Mouse (Mus musculus) heart, postnatal 0 days (tissue): ENCODE measurements around the gene Usp7. TPM values are rescaled to one million over a fixed set of nuclear protein-coding genes. Genes with fewer than 3 reads are reported as not detected.
"Not testable (repeated sequence)": the region's sequence is repeated elsewhere in the genome, so short reads cannot be mapped to it uniquely, and the experiment has no call there.

Experiments used
- ATAC-seq: fragments of 200-750 bp; cut with Nextera tagmentation; 2 replicates; pipeline ENCODE4 v1.8.0; 2017; ENCODE audit warnings: low read depth, moderate number of reproducible peaks, moderate library complexity; ENCODE audit not compliant: insufficient read depth
- DNase-seq: peaks from one replicate; pipeline ENCODE4 v3.0.0-alpha.2; 2016; ENCODE audit warnings: low spot score
- H3K27ac ChIP-seq: fragments of 300-500 bp; sonication (generic); 2 replicates; pipeline ENCODE4 v1.5.1; 2014; ENCODE audit warnings: low read depth, mild to moderate bottlenecking
- H3K27me3 ChIP-seq: fragments of 300-500 bp; sonication (generic); 2 replicates; pipeline ENCODE4 v1.6.1; 2014; ENCODE audit warnings: low read length, mixed read lengths; ENCODE audit not compliant: control insufficient read depth, insufficient read depth
- H3K36me3 ChIP-seq: fragments of 300-500 bp; sonication (generic); replicated peaks from 2 replicates; pipeline ENCODE4 v1.6.1; 2014; ENCODE audit warnings: low read length, mixed read lengths; ENCODE audit not compliant: control insufficient read depth, insufficient read depth
- H3K4me1 ChIP-seq: fragments of 300-500 bp; sonication (generic); 2 replicates; pipeline ENCODE4 v1.6.1; 2014; ENCODE audit warnings: antibody characterized with exemption; ENCODE audit not compliant: control insufficient read depth, insufficient read depth
- H3K4me2 ChIP-seq: fragments of 300-500 bp; sonication (generic); 2 replicates; pipeline ENCODE4 v1.6.1; 2014; ENCODE audit warnings: low read depth, mild to moderate bottlenecking, low read length, moderate library complexity
- H3K4me3 ChIP-seq: fragments of 300-500 bp; sonication (generic); 2 replicates; pipeline ENCODE4 v1.5.1; 2014; ENCODE audit warnings: low read depth, low read length
- H3K9ac ChIP-seq: fragments of 300-500 bp; sonication (generic); replicated peaks from 2 replicates; pipeline ENCODE4 v1.6.1; 2014; ENCODE audit warnings: low read depth, low read length, mixed read lengths
- H3K9me3 ChIP-seq: fragments of 300-500 bp; sonication (generic); replicated peaks from 2 replicates; pipeline ENCODE4 v1.6.1; 2016; ENCODE audit warnings: low read length; ENCODE audit not compliant: control insufficient read depth
- CTCF ChIP-seq: IDR thresholded peaks from 2 replicates; pipeline ENCODE4 v1.5.1; 2016; ENCODE audit warnings: antibody characterized with exemption, control low read depth, low read depth
- EP300 ChIP-seq: IDR thresholded peaks from 2 replicates; pipeline ENCODE4 v1.6.1; 2016; ENCODE audit warnings: antibody characterized with exemption, low read depth
- WGBS: fragments of 180-500 bp; shearing (Covaris S2); extraction: QIAGEN DNeasy Blood & Tissue Kit; methylation state at CpG from one replicate; pipeline ENCODE4 v1.1.7; 2014; 5-methylcytosine and 5-hydroxymethylcytosine counted together
- polyA plus RNA-seq: library from polyadenylated mRNA; unstranded; fragments of >200 nt; fragmentation: Nextera tagmentation; extraction: Ambion mirVana; gene quantifications from 2 replicates; pipeline ENCODE4 v1.2.1, GENCODE M21; 2015
- total RNA-seq: library from RNA; depleted of rRNA; stranded (reverse); fragments of >200 nt; gene quantifications from 2 replicates; pipeline ENCODE4 v1.2.3, GENCODE M21; 2014; ENCODE audit warnings: low replicate concordance

Gene Usp7
- total and polyA plus RNA-seq, 2 experiments from 2014 or later: 10.0 to 33.4 TPM

GRCm38 (mm10) chr16:8733624-8734023 lies 58.5 kb downstream of the Usp7 start:
- ATAC-seq (no peak), DNase-seq (no peak)
- Histone ChIP-seq H3K27me3 (no peaks in the 10 kb centered on the region), H3K4me2 (no peak overlapping the region), H3K4me3 (no peak overlapping the region), H3K9ac (no peak overlapping the region), H3K36me3 (no peaks in the 10 kb centered on the region), H3K9me3 (no peaks in the 10 kb centered on the region), H3K4me1 (peaks cover 41% of the 10 kb centered on the region), H3K27ac (no peak overlapping the region)
- WGBS: 85% methylated on average over 4 of the region's 4 CpGs
- TF ChIP-seq EP300: no peak
- TF ChIP-seq CTCF: no peak

DNA sequence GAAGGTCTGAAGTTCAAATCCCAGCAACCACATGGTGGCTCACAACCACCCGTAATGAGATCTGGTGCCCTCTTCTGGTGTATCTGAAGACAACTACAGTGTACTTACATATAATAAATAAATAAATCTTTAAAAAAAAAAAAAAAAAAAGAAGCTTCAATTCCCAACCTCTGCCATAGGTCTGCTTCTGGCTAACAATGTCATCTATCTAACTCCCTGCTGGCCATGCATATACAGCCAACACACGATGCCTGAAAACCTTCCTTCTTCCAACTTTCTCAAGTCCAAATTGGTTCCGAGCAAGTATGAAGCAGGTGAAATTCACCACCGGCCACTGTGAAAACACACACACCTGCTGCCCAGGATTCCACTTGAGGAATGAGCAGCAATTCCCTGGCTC lies 59.7 kb downstream of the Usp7 start:
- H3K27me3 ChIP-seq, H3K4me3 ChIP-seq, DNase-seq, H3K27ac ChIP-seq, ATAC-seq, H3K9me3 ChIP-seq, H3K4me2 ChIP-seq, H3K9ac ChIP-seq, H3K36me3 ChIP-seq: not testable (repeated sequence)
- 92% methylated on average over 3 of the region's 4 CpGs for WGBS
- H3K4me1 ChIP-seq: peaks cover 40% of the 10 kb centered on the region

GRCm38 (mm10) chr16:8731630-8732029 lies 60.5 kb downstream of the Usp7 start:
- Histone ChIP-seq H3K4me2 (no peak overlapping the region), H3K4me1 (peaks cover 34% of the 10 kb centered on the region), H3K27ac (no peak overlapping the region), H3K27me3 (no peaks in the 10 kb centered on the region), H3K4me3 (no peak overlapping the region), H3K9ac (no peak overlapping the region), H3K9me3 (no peaks in the 10 kb centered on the region), H3K36me3 (no peaks in the 10 kb centered on the region)
- DNase-seq (no peak), ATAC-seq (no peak)
- TF ChIP-seq CTCF (no peak), EP300 (no peak)
- WGBS: 76% methylated on average over 7 of the region's 7 CpGs

- Histone ChIP-seq H3K27me3 (no peaks in the 10 kb centered on the region), H3K4me1 (0 out of 2 replicates have a peak, but pooled peaks cover 5% of the 10 kb centered on the region)
Observed at GRCm38 (mm10) chr16:8728111-8728748, 63.9 kb downstream of the Usp7 start.

GRCm38 (mm10) chr16:8725807-8726206 lies 66.3 kb downstream of the Usp7 start:
- no peak overlapping the region for H3K4me2 ChIP-seq
- no peak for ATAC-seq
- H3K27ac ChIP-seq: no peak overlapping the region
- DNase-seq: no peak
- no peaks in the 10 kb centered on the region for H3K9me3 ChIP-seq
- no peaks in the 10 kb centered on the region for H3K36me3 ChIP-seq
- no peak for TF ChIP-seq EP300
- no peak for TF ChIP-seq CTCF
- H3K4me1 ChIP-seq: 0 out of 2 replicates have a peak, but pooled peaks cover 5% of the 10 kb centered on the region
- no peak overlapping the region for H3K4me3 ChIP-seq
- WGBS: 89% methylated on average over 2 of the region's 2 CpGs
- H3K9ac ChIP-seq: no peak overlapping the region
- H3K27me3 ChIP-seq: no peaks in the 10 kb centered on the region

More at GRCm38 (mm10) chr16:8728111-8728748, 63.9 kb downstream of the Usp7 start:
- no peaks in the 10 kb centered on the region for H3K36me3 ChIP-seq
- no peak overlapping the region for H3K4me3 ChIP-seq
- H3K9ac ChIP-seq: no peak overlapping the region
- no peaks in the 10 kb centered on the region for H3K9me3 ChIP-seq
- H3K4me2 ChIP-seq: no peak overlapping the region
- WGBS: 84% methylated on average over 5 of the region's 5 CpGs
- H3K27ac ChIP-seq: no peak overlapping the region
- TF ChIP-seq CTCF (no peak), EP300 (no peak)
- ATAC-seq (no peak), DNase-seq (no peak)

GRCm38 (mm10) chr16:8724031-8724430 lies 68.1 kb downstream of the Usp7 start:
- H3K4me1 ChIP-seq: peaks cover 14% of the 10 kb centered on the region; the same call in 1 of the 2 replicates
- ATAC-seq: no peak
- TF ChIP-seq CTCF (no peak), EP300 (no peak)

More at GRCm38 (mm10) chr16:8724031-8724430, 68.1 kb downstream of the Usp7 start:
- no peak overlapping the region for H3K27ac ChIP-seq
- WGBS: 87% methylated on average over 3 of the region's 3 CpGs
- H3K9ac ChIP-seq: no peak overlapping the region
- no peaks in the 10 kb centered on the region for H3K27me3 ChIP-seq
- H3K4me2 ChIP-seq: no peak overlapping the region
- no peaks in the 10 kb centered on the region for H3K9me3 ChIP-seq
- no peak for DNase-seq
- H3K4me3 ChIP-seq: no peak overlapping the region
- H3K36me3 ChIP-seq: no peaks in the 10 kb centered on the region
